Mouse (Mus musculus) urinary bladder, adult 18-20 months (tissue): ENCODE results near the gene Gm10577.

ENCODE experiments used
- DNase-seq, 2 experiments: peaks; one replicate each; pipeline ENCODE4 v3.0.0; 2022; ENCODE audit warnings: low spot score in 2 of 2, mixed read lengths in 2 of 2

Gene Gm10577

DNA sequence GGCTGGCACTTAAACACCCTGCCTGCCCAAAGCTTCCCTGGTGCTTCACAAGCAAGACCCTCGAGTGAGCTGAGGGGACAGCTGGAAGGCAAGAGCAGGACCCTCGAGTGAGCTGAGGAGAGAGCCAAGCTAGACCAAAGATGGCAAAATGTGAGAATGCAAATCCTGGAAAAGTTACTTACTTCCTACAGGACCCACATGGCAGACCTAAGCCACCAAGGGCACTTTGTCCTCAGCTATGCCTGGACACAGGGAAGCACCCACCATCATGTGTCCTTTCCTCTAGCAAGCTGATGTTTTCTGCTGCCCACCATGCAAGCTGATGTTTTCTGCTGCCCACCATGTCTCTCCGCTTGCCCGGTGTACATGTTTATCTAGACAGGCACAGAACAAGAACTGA lies at the start of gene Gm10577:
Gene Gm10577, minus strand, starts transcription at position 101 of the 400 bp plus-strand sequence.
- no peak for DNase-seq

DNA sequence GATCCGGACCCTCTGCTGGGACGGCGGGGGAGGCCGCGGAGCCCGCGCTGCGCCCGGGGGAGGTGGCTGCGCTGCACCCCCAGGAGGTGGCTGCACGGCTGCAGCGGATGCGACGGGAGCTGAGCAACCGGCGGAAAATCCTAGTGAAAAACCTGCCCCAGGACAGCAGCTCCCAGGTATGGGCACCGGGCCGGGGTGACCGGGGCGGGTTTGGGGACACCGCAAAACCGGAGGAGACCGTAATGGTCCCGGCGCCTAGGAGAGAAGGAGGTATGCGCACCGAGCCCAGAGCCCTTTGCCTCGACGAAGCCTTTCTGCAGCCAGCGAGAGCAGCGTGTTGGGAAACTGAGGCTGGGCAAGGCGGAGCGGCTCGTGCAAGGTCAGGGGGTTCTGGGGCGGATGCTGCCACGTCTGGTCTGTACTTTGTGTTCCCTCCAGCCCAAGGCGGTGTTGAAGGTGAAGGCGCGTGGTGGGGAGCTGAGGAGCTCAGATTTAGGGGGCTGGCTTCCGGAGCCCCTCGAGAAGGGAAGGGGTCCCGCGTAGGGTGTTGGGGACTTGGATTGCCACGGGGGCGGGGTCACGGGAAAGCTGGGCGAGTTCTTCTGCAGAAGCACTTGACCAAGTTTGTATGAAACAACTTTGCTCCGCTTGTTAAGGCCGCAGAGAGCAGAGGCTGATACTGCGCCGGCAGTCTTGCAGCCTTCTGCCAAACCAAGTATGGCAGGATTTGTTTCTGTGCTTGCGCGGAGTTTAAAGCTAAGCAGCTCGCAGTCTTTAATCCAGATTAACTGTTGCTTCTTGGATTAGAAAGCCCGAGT lies 48.9 kb upstream of the Gm10577 start:
- peak; percentile 3 to 50 for DNase-seq

DNA sequence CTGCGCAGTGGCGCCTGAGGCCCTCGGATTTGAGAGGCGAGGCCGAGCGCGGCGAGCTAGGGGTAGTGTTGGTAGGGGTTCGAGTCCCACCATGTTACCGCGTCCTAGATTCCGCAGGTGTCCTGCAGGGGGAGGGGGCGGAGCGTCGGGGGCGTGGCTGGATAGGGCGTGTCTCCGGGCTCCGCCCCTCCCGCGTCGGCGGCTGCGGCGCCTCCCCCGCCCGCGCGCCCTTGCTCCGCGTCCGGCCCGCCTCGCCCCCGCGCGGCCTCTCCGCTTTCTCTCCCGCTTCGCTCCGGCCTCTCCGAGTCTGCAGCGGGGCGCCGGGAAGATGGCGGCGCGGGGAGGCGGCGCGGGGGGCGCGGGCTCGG lies 48.3 kb upstream of the Gm10577 start, which contains the start of gene Raver2:
Gene Raver2, plus strand, starts transcription at position 198 of the 368 bp plus-strand sequence.
- DNase-seq, result peak; percentile 30 to 43

DNA sequence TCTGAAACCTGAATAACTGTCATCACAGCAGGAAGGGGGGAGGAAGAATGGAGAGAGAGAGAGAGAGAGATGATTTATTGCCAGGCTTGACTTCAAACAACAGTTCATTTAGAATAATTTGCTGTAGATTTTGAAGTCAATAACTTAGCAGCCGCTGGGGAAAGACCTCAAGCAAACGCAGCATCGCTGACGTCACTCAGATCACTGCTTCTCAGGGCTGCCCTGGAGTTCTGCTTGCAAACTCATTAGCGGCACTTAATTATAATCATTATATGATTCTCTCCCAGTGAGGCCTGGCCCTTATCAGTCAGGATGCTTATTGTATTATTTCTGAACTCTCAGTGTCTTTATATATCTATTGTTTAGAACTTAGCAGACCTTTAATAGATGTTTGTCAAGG lies 45.9 kb upstream of the Gm10577 start:
- no peak for DNase-seq

DNA sequence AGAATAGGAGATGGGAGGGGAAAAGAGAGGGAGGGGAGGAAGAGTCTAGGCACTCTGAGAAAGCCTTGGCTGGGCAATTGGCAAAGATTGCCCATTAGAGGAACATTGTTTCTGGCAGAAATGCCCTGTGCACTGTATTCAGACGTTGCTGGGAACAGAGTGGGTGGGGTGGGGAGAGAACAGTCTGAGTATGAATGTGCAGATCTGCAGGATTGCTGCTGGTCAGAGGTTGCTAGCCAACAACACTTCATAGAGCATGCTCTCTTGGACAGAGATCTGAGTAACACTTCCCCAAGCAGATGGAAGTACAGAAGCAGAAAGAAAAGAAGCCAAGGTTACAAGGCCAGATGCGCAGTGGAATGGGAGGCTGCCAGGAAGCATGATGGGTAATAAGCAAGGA lies 41.6 kb upstream of the Gm10577 start:
- no peak for DNase-seq

DNA sequence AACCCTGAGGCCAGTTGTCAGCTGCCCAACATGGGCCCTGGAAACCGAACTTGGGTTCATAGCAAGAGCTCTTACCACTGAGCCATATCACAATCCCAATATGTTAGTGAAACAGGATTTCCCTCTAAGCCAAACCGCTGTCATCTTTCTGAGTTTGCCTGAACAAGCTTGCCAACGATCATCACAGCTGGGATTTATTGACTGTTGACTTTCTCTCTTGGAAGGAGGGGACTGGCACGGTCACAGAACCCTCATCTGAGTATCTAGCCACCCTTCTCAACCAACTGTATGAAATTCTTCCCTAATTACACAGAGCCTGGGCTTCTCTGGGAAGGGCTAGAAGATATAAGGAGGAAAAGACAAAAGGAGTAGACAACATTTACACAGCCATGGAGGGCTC lies 26.1 kb upstream of the Gm10577 start:
- DNase-seq, result no peak

DNA sequence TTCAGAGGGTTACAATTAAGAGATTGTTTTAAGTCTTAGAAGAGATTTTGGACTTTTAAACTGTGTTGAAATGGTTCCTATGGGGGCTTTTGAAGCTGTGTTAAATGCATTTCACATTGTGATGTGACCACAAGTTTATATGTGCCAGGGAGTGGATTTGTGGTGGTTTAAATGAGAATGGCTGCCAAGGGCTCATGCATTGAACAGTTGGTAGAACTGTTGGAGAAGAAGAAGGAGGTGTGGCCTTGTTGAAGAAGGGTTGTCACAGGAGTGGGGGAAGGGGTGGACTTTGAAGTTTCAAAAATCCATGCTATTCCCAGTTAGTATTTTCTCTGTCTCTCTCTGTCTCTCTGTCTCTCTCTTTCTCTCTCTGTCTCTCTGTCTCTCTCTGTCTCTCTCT lies 23.7 kb upstream of the Gm10577 start:
- DNase-seq, result no peak

DNA sequence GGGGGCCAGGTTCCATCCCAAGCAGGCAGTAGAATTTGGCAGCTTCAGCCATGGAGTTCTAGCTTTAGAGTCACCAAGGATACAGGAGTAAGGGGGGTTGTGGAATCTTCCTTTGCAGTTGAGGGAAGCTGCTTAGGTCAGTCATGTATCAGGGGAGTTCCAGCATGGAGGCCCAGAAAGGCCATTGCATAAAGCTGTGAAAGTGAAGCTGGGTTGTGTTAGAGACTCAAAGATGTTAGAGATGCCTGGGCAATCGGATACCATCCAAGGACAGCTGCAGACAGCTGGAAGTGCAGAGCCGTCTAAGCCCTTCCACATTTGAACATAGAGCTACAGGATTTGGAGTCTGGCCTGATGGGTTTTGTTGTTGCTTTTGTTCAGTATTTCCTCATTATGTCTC lies 23.2 kb upstream of the Gm10577 start:
- no peak for DNase-seq

DNA sequence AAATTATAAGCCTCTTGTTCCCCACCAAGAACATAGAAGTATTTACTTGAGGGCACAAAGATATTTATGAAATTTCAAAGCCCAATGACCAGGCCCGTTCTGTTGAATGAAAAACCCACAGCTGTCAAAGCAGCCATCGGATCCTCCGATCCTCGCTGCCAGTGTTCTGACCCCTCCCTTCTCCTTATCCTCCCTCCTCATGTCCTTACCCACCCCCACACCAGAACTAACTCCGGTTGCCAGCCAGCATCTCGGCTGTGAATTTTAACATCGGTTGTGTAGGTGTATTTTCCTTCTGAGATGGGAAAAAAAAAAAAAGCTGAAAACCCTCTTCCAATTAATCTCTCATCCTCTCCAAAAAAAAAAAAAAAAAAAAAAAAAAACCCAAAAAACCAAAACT lies 16.7 kb upstream of the Gm10577 start:
- DNase-seq, result no peak

DNA sequence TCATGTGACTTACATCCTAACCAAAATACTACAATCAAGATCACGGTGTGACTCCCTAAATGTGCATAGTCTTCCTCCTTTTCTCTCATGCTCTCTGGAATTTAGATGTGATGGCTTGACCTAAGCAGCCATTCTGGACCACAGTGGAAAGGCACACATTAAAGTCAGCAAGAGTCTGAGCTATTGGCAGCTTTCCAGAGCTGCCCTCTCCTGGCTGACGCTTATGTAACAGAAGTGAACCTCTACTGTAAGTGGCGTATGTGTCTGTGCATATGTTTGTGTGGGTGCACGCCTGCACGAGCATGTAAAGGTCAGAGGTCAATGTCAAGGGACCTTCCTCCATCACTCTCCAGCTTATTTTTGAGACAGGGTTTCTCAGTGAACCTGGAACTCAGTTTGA lies 14.6 kb upstream of the Gm10577 start:
- DNase-seq, result no peak

DNA sequence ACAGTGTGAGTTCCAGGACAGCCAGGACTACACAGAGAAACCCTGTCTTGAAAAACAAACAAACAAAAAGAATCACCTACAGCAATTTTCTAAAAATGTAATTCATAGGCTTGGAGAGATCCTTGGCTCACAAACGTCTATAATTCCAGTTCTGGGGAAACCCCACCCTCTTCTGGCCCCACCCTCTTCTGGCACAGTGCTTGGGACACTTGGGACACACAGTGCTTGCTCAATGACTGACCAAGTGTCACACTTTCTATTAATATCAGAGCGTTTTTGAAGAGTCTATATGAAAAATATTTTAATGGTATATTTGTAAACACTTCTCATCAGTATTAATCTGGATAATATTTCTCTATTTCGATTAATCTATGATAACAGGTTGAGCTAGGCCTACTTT lies 12.6 kb upstream of the Gm10577 start:
- no peak for DNase-seq

DNA sequence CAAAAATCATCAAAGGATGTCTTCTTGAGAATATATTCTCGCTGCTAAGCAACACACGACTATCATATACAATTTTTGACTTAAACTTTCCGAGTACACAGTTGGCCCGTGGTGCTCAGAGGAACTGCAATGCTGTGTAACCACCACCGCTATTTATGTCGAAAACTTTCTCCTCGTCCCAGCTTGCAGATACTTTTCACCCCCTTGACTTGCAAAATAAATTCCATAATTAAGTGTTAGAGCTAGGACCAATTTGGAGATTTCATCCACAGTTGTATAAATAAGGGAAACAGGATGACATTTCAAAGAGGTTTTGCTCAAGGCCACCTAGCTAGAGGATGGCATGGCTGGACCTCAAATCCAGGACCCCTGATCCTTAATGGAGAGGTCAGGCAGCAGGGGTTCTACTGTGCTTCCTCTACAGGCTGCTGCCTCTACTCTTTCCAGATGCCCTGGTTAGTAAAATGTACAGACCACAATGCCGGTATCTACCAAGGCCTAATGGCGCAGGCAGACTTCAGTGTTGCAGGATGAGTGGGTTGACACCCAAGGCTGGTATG lies 7.4 kb upstream of the Gm10577 start:
- no peak for DNase-seq

DNA sequence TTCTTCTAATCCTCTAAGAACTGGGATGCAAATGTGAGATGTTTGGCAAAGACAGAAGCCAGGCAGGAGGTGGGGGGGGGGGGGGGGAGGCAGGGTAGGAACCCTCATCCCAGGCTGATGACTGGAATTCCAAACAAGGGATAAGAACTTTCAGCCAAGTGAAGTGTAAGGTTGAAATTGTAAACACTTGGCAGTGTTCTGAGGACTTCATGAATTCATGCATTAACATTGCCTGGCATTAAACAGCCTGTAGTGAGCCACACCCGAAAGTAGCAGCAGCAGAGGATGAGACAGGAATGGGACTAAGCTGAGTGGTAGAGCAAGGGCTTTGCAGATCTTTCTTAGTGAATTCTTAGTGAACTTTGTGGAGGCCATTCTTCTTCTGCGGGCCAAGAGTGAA lies 6.5 kb upstream of the Gm10577 start:
- DNase-seq, result no peak

DNA sequence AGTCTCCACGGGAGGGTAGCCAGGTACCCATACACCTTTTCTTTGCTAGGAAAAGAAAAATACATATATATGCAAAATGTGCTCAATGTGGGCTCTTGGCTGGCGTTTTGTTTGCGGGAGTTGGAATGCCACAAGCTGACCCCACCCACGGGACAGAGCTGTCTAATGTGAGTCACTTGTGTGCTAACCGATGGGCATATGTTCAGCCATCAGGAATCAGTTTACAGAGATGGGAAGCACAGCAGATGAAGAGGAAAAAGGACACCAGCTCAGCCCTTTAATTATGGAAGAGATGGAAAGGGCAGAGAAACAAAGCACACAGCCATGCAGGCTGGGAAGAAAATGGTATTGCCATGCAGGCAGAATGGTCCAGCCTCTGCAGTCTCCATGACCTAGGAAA lies 6.1 kb upstream of the Gm10577 start:
- no peak for DNase-seq

DNA sequence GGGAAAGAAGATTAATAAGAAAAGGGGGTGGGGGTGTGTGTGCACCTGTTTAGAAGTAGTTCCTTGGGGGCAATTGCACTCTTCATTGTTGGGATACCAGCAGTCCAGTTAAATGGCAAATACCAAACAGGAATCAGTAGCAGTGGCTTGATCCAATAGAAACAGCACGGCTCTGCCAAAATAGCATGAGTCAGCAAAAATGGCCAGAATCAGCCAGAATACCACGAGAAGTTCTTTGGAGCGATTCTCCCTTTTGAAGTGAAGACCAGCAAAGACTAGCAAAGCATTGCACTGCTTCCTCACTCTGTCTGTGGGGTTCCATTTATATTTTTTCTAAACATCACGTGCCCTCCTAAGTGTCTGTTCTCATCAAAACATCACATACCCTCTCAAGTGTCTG lies 2.7 kb downstream of the Gm10577 start:
- no peak for DNase-seq

DNA sequence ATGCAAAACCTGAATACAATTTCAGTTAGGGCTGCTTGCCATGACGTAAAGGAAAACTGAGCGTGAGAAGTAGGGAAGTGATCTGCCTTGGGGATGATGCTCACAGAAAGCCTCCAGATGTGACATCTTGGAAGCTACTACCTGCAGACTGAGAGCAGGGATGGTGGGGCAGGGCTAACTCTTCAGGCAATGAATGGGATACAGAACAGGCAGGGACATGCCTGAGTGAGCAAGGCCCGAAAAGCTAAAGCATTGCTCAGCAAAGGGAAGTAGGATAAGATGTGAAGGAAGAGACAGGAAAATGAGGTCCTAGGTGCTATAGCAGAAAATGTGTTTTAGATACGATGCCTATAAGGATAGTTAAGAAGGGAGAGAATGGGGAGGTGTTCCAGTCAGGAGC lies 11.4 kb downstream of the Gm10577 start:
- DNase-seq, result no peak

DNA sequence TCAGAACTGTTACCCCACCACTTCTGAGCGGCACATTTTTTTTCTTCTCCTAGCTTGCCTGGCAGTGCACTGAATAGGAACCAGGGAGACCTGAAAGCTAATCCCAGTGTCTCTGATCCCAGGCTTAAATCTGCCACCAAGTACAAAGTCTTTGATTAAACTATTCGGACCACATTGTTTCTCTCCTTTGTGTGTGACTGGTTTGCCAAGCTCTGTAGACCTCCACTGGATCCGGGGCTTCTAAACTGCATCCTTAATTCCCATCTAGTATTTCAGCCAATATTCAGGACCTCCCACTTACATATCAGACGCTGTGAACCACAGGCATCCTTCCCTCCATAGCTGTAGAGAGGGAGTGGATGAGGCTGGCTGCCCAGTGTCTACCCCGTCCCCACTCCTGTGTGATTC lies 12.1 kb downstream of the Gm10577 start:
- no peak for DNase-seq

DNA sequence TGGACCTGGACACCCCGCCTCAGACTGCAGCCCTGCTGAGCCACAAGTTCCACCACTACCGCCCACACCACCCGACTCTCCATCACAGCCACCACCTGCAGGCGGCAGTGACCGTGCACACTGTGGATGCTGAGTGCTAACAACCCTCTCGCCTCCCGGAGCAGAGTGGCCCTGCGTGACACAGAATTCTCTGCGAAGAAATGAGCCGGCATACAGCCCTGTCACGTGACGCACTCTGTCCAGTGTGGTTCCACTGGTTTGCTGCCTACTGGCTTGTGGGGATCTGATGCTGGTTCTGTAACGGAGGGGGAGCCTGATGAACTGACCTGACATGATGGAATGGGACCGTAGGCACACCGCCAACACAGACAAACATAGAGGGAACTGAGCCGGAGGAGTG lies 17.5 kb downstream of the Gm10577 start:
- no peak for DNase-seq

DNA sequence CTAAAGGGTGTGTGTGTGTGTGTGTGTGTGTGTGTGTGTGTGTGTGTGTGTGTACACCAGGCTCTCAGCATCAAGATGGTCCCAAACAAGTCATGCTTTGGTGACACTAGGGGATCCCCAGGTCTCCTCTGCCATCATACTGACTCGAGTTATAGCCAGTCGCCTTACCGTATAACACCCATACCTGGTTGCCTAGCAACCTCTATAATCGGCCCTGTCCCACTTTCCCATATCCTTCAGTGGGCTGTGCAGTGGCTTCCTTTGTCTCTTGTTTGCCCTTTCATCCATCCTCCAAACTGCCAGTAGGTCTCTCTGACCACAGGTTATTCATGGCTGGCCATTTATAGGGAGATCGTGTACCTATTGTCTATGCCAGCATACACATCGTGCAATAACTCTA lies 19.4 kb downstream of the Gm10577 start:
- DNase-seq, result no peak

DNA sequence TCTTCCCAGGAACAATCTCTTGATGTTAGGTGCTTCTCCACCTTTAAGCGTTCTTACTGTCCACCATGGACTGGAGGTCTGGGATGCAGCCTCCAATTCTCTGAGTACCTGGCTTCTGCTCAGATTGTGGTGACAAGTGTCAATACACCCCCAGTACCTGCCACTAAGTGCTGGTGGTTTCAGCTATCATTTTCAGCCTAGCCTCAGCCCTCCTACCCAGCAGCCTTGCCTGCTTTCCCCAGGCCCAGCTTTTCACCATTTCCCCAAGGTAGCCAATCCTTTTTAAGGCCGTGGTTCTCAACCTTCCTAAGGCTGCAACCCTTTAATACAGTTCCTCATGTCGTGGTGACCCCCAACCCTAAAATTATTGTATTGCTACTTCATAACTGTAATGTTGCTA lies 19.9 kb downstream of the Gm10577 start:
- no peak for DNase-seq

DNA sequence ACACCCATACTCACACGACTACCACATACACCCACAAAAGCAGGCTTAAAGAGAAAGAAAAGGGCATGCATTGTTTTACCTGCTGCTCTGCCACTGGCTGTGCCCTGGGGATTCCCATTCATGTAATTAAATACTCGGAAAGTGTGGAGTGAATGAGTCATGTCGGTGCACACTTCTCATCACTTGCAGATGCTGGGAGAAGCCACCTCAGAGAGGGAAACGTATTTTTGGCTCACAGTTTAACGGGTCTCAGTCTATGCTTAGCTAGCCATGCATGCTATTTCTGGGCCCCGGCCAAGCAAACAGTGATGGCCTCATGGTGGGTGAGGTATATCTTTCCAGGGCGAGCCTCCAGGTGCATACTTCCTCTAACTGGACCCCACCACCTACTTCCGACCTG lies 21.6 kb downstream of the Gm10577 start:
- no peak for DNase-seq

DNA sequence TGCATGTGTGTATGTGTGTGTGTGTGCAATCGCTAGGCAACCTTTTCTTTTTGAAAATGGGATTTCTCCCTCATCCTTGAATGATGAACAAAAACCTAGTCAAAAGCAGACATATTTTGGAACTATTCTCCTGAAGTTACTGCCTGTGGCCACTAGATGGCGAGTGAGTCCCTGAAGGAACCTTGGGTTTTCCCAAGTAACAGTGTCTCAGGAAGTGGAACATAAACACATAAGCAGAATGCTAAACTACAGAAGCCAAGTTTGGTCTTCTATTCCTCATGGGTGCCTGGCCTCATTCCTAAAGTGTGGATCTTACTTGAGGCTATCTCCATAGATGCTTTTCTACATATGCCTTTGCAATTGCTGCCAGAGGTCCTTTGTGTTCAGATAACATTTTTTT lies 22.4 kb downstream of the Gm10577 start:
- DNase-seq, result peak in 1 of 2 experiments; percentile 28

DNA sequence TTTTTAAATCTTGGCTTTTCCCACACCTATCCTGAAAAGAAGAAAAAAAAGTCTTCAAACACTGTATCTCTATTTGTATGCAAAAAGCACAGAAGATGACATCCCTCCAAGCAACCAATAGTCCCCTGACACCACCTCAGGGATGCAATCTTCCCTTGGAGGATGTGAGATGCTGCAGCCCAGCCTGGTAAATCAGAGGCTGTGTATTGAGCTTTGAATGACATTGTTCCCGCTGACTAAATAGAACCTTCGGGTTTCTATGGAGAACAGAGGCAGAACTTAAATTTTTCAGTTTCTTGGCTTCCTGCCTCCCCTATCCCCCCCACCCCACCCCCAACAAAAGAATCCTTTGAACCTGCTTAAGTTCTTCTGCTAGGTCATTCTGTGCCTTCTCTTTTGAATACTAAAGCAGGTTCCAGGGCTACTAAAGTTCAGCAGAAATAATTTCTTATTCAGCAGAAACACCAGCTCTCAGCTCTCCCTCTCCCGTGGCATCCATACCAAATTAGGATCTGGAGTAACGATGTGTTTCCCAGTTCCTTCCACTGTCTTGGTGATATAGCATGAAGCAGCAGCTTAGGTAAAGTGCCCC lies 24.3 kb downstream of the Gm10577 start:
- DNase-seq, result no peak
